Mouse (Mus musculus): Measurements from ENCODE around the gene Tmem119. TPM values are rescaled to one million over a fixed set of nuclear protein-coding genes. Genes with fewer than 3 reads are reported as not detected.

The Tmem119 gene
- 10 to 100 TPM; 30.8 to 34.9 TPM for total RNA-seq (2021)
- long read RNA-seq, experiment 1, transcript Tmem119-201 (2 exons, 2,242 nt) = major isoform, 74 of 84 reads
- long read RNA-seq, experiment 1, partial matches to known transcripts = 0 of 84 reads
- long read RNA-seq, experiment 1, other reads (novel, unspliced or antisense) = 7 of 84 reads
- long read RNA-seq, experiment 2, transcript Tmem119-201 (2 exons, 2,242 nt) = major isoform, 88 of 99 reads
- long read RNA-seq, experiment 2, partial matches to known transcripts = 0 of 99 reads
- long read RNA-seq, experiment 2, other reads (novel, unspliced or antisense) = 9 of 99 reads

- peak; percentile 63 to 77 for DNase-seq (ENCODE audit: low spot score in 2 of 2)
Measured at GRCm38 (mm10) chr5:113800280-113800679, at the start of gene Tmem119. Gene Tmem119, minus strand, starts transcription at chr5:113800516.

DNA sequence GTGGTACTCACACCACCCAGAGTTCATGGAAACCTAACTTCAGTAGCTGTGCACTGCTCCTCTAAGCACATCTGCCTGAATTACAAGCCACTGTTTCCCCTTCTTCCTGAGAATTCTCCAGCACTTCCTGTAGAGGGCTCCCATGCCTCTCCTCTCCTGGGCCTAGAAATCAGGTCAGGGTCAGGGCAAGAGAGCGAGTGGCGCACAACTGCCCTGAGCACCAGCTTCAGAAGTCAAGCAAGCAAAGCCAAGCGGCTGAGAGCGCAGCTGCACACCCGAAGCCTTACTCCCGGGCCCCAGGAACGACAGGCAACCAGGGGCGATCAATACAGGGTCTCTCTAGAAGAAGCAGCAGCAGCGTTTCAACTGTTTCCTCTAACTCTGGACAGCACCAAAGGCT, 47.3 kb upstream of the Tmem119 start:
- no peak for DNase-seq (ENCODE audit: low spot score in 2 of 2)

- no peak for DNase-seq (ENCODE audit: low spot score in 2 of 2)
Measured at GRCm38 (mm10) chr5:113846656-113847055, 46.3 kb upstream of the Tmem119 start.

DNA sequence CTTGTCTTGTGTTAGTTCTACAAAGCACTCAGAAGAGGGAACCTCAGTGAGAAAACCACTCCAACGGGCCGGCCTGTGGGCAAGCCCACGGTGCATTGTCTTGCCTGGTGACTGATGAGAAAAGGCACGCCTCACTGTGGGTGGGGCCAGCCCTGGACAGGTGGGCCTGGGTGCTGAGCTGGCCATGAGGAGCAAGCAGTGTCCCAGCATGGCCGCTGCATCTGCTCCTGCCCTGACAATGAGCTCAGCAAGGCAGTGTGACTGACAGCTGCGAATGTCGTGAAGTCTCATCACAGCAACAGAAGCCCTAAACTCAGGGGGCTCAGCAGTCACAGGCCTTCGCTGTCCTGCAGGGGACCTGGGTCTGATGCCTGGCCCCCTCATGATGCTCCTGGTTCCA, 45.3 kb upstream of the Tmem119 start:
- no peak for DNase-seq (ENCODE audit: low spot score in 2 of 2)

- peak in 1 of 2 experiments; percentile 65 for DNase-seq (ENCODE audit: low spot score in 2 of 2)
Measured at GRCm38 (mm10) chr5:113844721-113845120, 44.4 kb upstream of the Tmem119 start.

DNA sequence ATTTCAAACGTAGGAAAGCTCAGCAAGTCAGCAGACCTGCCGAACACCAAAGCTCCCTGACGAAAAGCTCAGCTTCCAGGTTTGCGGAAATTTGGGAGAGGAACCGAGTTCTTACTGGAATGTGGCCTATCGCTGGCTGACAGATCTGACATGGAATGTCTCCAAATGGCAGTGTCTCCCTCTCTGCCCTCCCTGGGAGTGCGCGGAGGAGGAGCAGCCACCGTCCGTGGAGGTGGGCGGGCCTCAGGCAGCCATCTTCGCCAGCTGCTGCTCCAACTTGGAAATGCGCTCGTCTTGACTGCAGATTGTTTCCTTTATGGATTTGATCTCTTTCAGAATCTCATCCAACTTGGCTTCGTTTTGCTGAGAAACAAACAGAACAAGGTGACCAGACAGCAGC, 43.8 kb upstream of the Tmem119 start:
- no peak for DNase-seq (ENCODE audit: low spot score in 2 of 2)

- no peak for DNase-seq (ENCODE audit: low spot score in 2 of 2)
Measured at GRCm38 (mm10) chr5:113842906-113843305, 42.6 kb upstream of the Tmem119 start.

DNA sequence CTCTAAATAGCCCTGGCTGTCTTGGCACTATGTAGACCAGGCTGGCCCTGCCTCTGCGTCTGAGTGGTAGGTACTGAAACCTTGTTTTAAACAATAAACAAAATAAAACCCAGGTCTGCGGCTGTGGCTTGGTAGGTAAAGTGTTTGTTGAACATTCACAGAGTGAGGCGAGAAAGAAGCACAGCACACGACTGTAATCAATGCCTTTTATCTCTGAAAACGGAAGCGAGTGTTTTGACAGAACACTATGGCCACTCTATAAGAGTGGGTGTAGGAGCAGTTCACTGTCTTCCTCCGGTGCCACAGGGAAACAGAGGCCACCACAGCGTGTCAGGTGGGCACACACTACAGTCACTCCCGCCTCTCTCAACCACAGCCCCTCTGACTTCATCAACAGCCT, 41.9 kb upstream of the Tmem119 start:
- DNase-seq (ENCODE audit: low spot score in 2 of 2) = no peak

DNA sequence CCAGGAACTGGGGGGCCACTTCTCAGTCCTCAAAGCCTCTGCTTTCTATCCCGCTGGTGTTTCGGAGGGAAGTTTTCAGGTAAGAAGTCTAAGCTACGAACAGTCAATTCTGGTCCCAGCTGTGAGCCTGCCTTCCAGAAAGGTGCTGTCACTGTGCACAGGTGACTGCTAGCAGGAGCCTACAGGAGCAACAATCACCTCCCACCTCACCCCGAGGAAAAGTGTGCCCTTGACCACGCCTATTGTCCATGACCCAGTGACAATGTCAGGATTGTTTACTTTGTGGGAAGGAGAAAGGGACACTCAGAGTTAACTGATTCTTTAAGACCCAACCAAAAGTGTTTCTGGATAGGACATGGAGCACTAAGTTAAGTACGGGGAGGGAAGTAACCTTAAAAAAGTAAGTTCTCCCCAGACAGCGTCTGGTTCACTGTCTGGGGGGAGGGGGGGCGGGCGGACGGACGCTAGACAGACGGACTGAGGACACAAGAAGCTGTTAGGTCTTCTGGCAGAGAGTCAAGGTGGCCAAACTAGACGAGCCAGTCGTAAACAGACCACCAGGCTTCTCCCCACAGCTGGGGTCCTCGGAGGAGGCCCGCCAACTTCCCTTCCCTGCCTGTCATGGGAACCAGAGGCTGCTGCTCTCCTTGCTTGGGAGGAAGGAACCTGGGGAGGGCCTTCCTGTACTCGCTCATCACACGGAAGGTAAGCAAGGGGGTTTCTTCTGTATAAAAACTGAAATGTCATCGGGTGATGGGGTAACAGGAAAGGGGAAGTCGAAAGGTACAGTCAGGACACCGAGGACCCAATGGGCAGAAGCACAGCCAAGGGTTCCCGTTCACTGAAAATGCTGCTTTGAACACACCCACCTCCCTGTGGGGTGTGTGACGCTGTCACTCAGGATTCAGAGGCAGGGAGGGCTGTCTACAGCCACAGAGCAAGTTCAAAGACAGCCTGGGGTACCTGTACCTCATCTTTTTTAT, 41.2 kb upstream of the Tmem119 start:
- no peak for DNase-seq (ENCODE audit: low spot score in 2 of 2)

GRCm38 (mm10) chr5:113840443-113840842, 40.1 kb upstream of the Tmem119 start:
- no peak for DNase-seq (ENCODE audit: low spot score in 2 of 2)

DNA sequence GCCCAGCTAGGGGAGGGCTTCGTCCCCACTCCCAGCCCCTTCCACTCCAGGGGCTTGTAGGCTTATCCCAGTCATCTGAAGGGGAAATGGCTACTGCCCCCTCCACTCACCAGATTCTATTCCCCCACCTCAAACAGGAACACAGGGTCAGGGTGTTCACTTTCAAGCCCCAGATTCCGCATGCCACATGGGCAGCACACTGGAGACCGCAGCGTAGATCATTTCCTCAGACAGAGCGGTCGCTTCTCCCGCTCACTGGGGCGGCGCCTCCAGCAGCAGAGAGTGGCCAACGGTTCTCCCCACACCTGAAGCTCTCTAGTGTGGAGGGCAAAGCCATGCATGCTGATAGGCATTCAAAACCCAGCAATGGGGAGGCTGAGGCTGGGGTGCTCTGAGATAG, 36.6 kb upstream of the Tmem119 start:
- DNase-seq (ENCODE audit: low spot score in 2 of 2) = no peak

DNA sequence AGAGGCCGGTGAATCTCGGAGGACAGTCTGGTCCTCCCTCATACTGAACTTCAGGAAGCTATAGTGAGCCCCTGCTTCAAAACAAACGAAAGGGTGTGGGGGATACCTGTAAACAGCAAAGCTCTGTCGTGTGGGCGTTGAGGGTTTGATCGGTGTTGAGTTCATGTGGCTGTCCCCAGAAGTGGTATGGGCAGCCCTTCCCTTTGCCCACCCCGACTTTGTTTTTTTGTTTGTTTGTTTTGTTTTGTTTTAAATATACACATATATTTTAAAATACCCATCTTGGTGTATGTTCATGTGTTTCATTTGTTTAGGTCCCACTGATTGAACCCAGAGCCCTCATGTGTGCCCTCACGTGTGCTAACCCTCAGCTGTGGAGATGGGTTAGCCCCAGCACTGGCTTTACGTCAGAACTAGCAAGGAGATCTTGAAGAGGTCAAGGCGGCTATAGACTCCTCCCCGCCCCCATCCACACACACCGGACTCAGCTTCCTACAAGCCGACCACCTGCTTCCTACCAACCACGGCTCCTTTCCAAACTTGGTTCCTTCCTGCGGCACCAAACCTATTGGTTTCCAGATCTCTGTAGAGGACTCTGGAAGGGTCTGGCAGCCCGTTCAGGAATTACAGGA, 33.1 kb upstream of the Tmem119 start:
- no peak for DNase-seq (ENCODE audit: low spot score in 2 of 2)

DNA sequence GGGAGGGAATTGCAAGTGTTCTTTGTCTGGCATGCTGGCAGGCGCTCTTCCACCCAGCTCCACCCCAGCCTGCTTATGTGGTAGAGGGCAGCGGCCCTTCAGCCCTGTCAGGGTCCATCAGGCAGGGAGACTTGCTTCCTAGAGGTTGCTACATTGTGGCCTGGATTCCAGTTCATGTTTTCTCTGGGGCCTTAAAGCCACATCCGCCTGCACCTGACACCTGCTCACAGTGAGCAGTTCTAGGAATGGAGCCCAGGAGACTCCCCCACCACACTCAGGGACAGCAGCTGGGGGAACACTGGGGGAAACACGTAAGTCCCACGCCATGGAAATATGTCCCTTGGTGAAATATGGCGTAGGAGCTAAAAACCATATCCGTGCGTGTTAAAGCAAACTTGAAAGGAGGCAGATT, 32.2 kb upstream of the Tmem119 start, which contains the start of gene Selplg:
TSS of gene Selplg (minus strand) at position 155 of the 412 bp plus-strand sequence.
- no peak for DNase-seq (ENCODE audit: low spot score in 2 of 2)

- DNase-seq (ENCODE audit: low spot score in 2 of 2) = no peak
Measured at GRCm38 (mm10) chr5:113831741-113832140, 31.4 kb upstream of the Tmem119 start.

- DNase-seq (ENCODE audit: low spot score in 2 of 2) = no peak
Measured at GRCm38 (mm10) chr5:113830796-113831195, 30.5 kb upstream of the Tmem119 start.

DNA sequence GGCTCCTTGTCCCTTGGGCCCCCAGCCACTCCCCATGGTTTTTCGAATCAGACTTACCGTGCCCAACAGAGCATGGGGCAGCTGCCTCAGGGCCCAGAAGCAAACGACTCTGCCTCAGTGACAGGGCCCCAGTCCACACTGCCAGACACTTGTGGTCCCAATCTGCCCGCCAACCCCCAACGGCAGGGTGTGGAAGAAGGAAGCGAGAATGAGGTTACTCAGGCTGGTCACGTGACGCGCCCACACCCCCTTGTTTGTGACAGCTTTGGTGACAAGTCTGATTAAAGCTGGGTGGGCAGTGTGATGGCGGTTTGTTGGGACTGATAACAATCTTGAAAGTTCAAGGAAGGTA, 30.0 kb upstream of the Tmem119 start:
- DNase-seq (ENCODE audit: low spot score in 2 of 2) = peak in 1 of 2 experiments; percentile 50

- DNase-seq (ENCODE audit: low spot score in 2 of 2) = no peak
Measured at GRCm38 (mm10) chr5:113829566-113830291, 29.4 kb upstream of the Tmem119 start.

- DNase-seq (ENCODE audit: low spot score in 2 of 2) = no peak
Measured at GRCm38 (mm10) chr5:113828481-113828880, 28.2 kb upstream of the Tmem119 start.

GRCm38 (mm10) chr5:113827991-113828411, 27.7 kb upstream of the Tmem119 start:
- DNase-seq (ENCODE audit: low spot score in 2 of 2) = no peak

GRCm38 (mm10) chr5:113826619-113827018, 26.3 kb upstream of the Tmem119 start:
- DNase-seq (ENCODE audit: low spot score in 2 of 2) = no peak

- DNase-seq (ENCODE audit: low spot score in 2 of 2) = no peak
Measured at GRCm38 (mm10) chr5:113825558-113825957, 25.2 kb upstream of the Tmem119 start.

Measured in gastrocnemius, postnatal 4 days (tissue).